Mouse (Mus musculus) liver, embryonic 15.5 days (tissue): ENCODE data around the gene Aspdh. TPM values are rescaled to one million over a fixed set of nuclear protein-coding genes. Genes with fewer than 3 reads are reported as not detected.

Source experiments
- ATAC-seq: fragments of 200-750 bp; cut with Nextera tagmentation; 2 replicates; pipeline ENCODE4 v1.8.0; 2017; ENCODE audit warnings: moderate number of reproducible peaks, mild to moderate bottlenecking, moderate library complexity; ENCODE audit not compliant: insufficient read depth
- H3K27ac ChIP-seq: fragments of 300-500 bp; sonication (generic); replicated peaks from 2 replicates; pipeline ENCODE4 v1.5.1; 2015; ENCODE audit warnings: mild to moderate bottlenecking, inconsistent platforms
- H3K27me3 ChIP-seq: fragments of 300-500 bp; sonication (generic); 2 replicates; pipeline ENCODE4 v1.6.1; 2015; ENCODE audit warnings: mild to moderate bottlenecking, inconsistent platforms
- H3K36me3 ChIP-seq: fragments of 300-500 bp; sonication (generic); replicated peaks from 2 replicates; pipeline ENCODE4 v1.6.1; 2015; ENCODE audit warnings: moderate library complexity, mild to moderate bottlenecking, inconsistent platforms
- H3K4me1 ChIP-seq: fragments of 300-500 bp; sonication (generic); replicated peaks from 2 replicates; pipeline ENCODE4 v1.6.1; 2015; ENCODE audit warnings: inconsistent platforms
- H3K4me2 ChIP-seq: fragments of 300-500 bp; sonication (generic); 2 replicates; pipeline ENCODE4 v1.6.1; 2015; ENCODE audit warnings: moderate library complexity, mild to moderate bottlenecking, inconsistent platforms
- H3K4me3 ChIP-seq: fragments of 300-500 bp; sonication (generic); replicated peaks from 2 replicates; pipeline ENCODE4 v1.5.1; 2015; ENCODE audit warnings: mild to moderate bottlenecking, inconsistent platforms
- H3K9ac ChIP-seq: fragments of 300-500 bp; sonication (generic); 2 replicates; pipeline ENCODE4 v1.6.1; 2015; ENCODE audit warnings: moderate library complexity, mild to moderate bottlenecking, inconsistent platforms
- H3K9me3 ChIP-seq: fragments of 300-500 bp; sonication (generic); replicated peaks from 2 replicates; pipeline ENCODE4 v1.6.1; 2016; ENCODE audit warnings: inconsistent platforms
- WGBS: fragments of 180-500 bp; shearing (Covaris S2); methylation state at CpG from one replicate; pipeline ENCODE4 v1.1.7; 2015; ENCODE audit warnings: mixed read lengths; ENCODE audit not compliant: insufficient replicate concordance; 5-methylcytosine and 5-hydroxymethylcytosine counted together
- polyA plus RNA-seq: library from polyadenylated mRNA; unstranded; fragments of >200 nt; fragmentation: Nextera tagmentation; extraction: Ambion mirVana; gene quantifications from 2 replicates; pipeline ENCODE4 v1.2.1, GENCODE M21; 2015

Gene Aspdh
- polyA plus RNA-seq, 1 experiment from 2014 or later: 14.3 TPM

- peaks cover 54% of the 10 kb centered on the region for H3K27me3 ChIP-seq
- H3K4me2 ChIP-seq: no peak overlapping the region
- H3K36me3 ChIP-seq: no peaks in the 10 kb centered on the region
- ATAC-seq: no peak
- no peak overlapping the region for H3K9ac ChIP-seq
- H3K27ac ChIP-seq: no peak overlapping the region
- whole genome bisulfite sequencing: 2% methylated on average over 3 of the region's 3 CpGs
- H3K4me1 ChIP-seq: peaks cover 8% of the 10 kb centered on the region
- H3K4me3 ChIP-seq: no peak overlapping the region
- no peaks in the 10 kb centered on the region for H3K9me3 ChIP-seq
Measured at GRCm38 (mm10) chr7:44453256-44453655, 11.9 kb upstream of the Aspdh start.

DNA sequence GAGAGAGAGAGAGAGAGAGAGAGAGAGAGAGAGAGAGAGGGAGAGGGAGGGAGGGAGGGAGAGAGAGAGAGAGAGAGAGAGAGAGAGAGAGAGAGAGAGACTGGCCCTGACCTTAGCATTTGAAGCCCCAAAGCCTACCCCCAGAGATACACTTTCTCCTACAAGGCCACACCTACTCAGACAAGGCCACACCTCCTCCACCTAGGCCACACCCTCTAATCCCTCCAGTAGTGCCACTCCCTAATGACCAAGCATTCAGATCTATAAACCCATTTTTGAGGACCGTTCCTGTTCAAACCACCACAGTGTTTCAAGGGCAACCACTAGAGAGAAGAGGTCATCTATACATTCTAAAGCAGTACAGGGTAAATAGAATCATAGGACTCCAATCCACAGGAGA, 8.9 kb upstream of the Aspdh start:
- Histone ChIP-seq H3K4me3 (no peak overlapping the region), H3K36me3 (no peaks in the 10 kb centered on the region), H3K27me3 (peaks cover 65% of the 10 kb centered on the region), H3K9ac (no peak overlapping the region), H3K27ac (no peak overlapping the region), H3K4me1 (peaks cover 8% of the 10 kb centered on the region), H3K4me2 (no peak overlapping the region), H3K9me3 (no peaks in the 10 kb centered on the region)
- 73% methylated on average over 1 of the region's 1 CpGs for WGBS
- ATAC-seq: no peak

GRCm38 (mm10) chr7:44460067-44460466, 5.1 kb upstream of the Aspdh start:
- Histone ChIP-seq H3K27ac (no peak overlapping the region), H3K27me3 (peaks cover 85% of the 10 kb centered on the region), H3K4me2 (no peak overlapping the region), H3K4me3 (no peak overlapping the region), H3K9me3 (no peaks in the 10 kb centered on the region), H3K9ac (no peak overlapping the region), H3K36me3 (no peaks in the 10 kb centered on the region), H3K4me1 (peaks cover 36% of the 10 kb centered on the region)
- ATAC-seq: no peak
- WGBS: 52% methylated on average over 6 of the region's 6 CpGs

DNA sequence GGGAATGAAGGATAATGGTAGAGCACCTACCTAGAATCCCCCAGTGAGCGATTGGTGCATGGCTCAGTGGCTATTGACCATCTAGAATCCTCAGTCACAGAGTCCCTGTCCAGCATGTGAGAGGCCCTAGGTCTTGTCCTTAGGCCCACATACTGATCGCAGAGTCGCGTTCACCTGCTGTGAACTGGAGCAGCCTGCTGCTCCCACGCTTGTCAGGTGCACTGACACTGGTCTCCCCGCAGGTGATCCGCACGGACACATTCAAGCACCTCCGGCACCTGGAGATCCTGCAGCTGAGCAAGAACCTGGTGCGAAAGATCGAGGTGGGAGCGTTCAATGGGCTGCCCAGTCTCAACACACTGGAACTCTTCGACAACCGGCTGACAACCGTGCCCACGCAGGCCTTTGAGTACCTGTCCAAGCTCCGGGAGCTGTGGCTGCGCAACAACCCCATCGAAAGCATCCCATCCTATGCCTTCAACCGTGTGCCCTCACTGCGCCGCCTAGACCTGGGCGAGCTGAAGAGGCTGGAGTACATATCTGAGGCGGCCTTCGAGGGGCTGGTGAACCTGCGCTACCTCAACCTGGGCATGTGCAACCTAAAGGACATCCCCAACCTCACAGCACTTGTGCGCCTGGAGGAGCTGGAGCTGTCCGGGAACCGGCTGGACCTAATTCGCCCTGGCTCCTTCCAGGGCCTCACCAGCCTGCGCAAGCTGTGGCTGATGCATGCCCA, 4.3 kb upstream of the Aspdh start:
- no peak overlapping the region for H3K27ac ChIP-seq
- H3K27me3 ChIP-seq: peaks cover 90% of the 10 kb centered on the region
- H3K9me3 ChIP-seq: no peaks in the 10 kb centered on the region
- H3K4me2 ChIP-seq: no peak overlapping the region
- WGBS: 59% methylated on average over 31 of the region's 31 CpGs
- peaks cover 44% of the 10 kb centered on the region for H3K4me1 ChIP-seq
- no peak overlapping the region for H3K4me3 ChIP-seq
- no peaks in the 10 kb centered on the region for H3K36me3 ChIP-seq
- ATAC-seq: no peak
- H3K9ac ChIP-seq: no peak overlapping the region

DNA sequence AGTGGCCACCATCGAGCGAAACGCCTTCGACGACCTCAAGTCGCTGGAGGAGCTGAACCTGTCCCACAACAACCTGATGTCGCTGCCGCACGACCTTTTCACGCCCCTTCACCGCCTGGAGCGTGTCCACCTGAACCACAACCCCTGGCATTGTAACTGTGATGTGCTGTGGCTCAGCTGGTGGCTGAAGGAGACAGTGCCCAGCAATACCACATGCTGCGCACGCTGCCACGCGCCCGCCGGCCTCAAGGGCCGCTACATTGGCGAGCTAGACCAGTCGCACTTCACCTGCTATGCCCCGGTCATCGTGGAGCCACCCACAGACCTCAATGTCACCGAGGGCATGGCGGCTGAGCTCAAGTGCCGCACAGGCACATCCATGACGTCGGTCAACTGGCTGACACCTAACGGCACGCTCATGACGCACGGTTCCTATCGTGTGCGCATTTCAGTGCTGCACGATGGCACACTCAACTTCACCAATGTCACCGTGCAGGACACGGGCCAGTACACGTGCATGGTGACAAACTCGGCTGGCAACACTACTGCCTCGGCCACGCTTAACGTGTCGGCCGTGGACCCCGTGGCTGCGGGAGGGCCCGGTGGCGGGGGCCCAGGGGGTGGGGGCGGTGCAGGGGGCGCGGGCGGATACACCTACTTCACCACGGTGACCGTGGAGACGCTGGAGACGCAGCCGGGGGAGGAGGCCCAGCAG, 3.5 kb upstream of the Aspdh start:
- no peak for ATAC-seq
- WGBS: 44% methylated on average over 57 of the region's 57 CpGs
- H3K9ac ChIP-seq: no peak overlapping the region

DNA sequence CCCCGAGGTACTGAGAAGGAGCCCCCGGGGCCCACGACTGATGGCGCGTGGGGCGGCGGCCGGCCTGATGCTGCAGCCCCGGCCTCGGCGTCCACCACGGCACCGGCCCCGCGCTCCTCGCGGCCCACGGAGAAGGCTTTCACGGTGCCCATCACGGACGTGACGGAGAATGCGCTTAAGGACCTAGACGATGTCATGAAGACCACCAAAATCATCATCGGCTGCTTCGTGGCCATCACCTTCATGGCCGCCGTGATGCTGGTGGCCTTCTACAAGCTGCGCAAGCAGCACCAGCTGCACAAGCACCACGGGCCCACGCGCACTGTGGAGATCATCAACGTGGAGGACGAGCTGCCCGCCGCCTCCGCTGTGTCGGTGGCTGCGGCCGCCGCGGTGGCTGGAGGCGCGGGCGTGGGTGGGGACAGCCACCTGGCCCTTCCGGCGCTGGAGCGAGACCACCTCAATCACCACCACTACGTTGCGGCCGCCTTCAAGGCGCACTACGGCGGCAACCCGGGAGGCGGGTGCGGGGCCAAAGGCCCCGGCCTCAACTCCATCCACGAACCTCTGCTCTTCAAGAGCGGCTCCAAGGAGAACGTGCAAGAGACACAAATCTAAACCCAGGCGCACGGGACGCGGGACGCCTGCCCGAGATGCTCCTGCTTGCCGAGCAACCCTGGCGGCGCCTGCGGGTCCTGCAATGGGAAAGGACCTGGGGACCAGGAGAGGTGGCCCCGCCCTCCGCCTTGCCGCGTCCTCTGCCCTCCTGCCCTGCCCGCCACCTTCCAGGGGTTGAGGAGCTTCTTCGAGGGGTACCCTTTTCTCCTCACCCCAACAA, 2.8 kb upstream of the Aspdh start:
- Histone ChIP-seq H3K36me3 (no peaks in the 10 kb centered on the region), H3K9ac (no peak overlapping the region), H3K27ac (no peak overlapping the region), H3K9me3 (no peaks in the 10 kb centered on the region), H3K27me3 (peaks cover 81% of the 10 kb centered on the region), H3K4me2 (no peak overlapping the region; the same call in 1 of the 2 replicates), H3K4me1 (peaks cover 51% of the 10 kb centered on the region), H3K4me3 (no peak overlapping the region)
- no peak for ATAC-seq
- 10% methylated on average over 77 of the region's 77 CpGs for WGBS

More for the DNA sequence above, 3.5 kb upstream of the Aspdh start:
- H3K36me3 ChIP-seq: no peaks in the 10 kb centered on the region
- H3K27ac ChIP-seq: no peak overlapping the region
- no peak overlapping the region for H3K4me3 ChIP-seq
- H3K27me3 ChIP-seq: peaks cover 88% of the 10 kb centered on the region
- no peak overlapping the region for H3K4me2 ChIP-seq
- H3K9me3 ChIP-seq: no peaks in the 10 kb centered on the region
- H3K4me1 ChIP-seq: peaks cover 47% of the 10 kb centered on the region

DNA sequence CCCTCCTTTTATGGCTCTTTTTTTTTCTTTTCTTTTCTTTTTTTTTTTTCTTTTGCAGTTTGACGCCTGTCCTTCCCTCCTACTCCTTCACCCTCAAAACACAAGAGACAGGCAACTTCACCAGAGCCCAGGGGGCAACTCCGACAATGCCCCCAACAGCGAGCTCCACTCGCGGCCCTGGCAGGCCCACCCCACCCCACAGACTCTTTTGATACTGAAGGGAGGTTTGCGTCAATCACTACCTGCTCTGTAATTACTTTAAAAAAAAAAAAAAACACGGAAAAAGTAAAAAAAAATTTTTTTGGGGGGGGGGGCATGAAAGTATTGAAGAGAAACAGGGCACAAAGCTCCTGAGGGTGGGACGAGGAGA, 2.1 kb upstream of the Aspdh start:
- no peak overlapping the region for H3K4me2 ChIP-seq
- H3K4me3 ChIP-seq: no peak overlapping the region
- WGBS: 24% methylated on average over 8 of the region's 8 CpGs
- H3K36me3 ChIP-seq: no peaks in the 10 kb centered on the region
- peaks cover 75% of the 10 kb centered on the region for H3K27me3 ChIP-seq
- no peaks in the 10 kb centered on the region for H3K9me3 ChIP-seq
- H3K4me1 ChIP-seq: peaks cover 54% of the 10 kb centered on the region
- no peak overlapping the region for H3K9ac ChIP-seq
- H3K27ac ChIP-seq: no peak overlapping the region
- no peak for ATAC-seq

- H3K27ac ChIP-seq: no peak overlapping the region
- WGBS: 73% methylated on average over 10 of the region's 10 CpGs
- no peak overlapping the region for H3K9ac ChIP-seq
- H3K36me3 ChIP-seq: no peaks in the 10 kb centered on the region; the same call in 1 of the 2 replicates
- peaks cover 59% of the 10 kb centered on the region for H3K4me1 ChIP-seq
- H3K9me3 ChIP-seq: no peaks in the 10 kb centered on the region
- no peak overlapping the region for H3K4me3 ChIP-seq
- H3K27me3 ChIP-seq: peaks cover 69% of the 10 kb centered on the region
- ATAC-seq: no peak
- H3K4me2 ChIP-seq: no peak overlapping the region
Measured at GRCm38 (mm10) chr7:44463556-44464225, 1.5 kb upstream of the Aspdh start.

GRCm38 (mm10) chr7:44464511-44464910, 680 bp upstream of the Aspdh start:
- Histone ChIP-seq H3K4me3 (no peak overlapping the region), H3K27ac (0 out of 2 replicates have a peak overlapping the region, but pooled peaks have one; percentile 24), H3K4me1 (peaks cover 67% of the 10 kb centered on the region), H3K4me2 (peak overlapping the region; percentile 44; the same call in 1 of the 2 replicates), H3K9ac (0 out of 2 replicates have a peak overlapping the region, but pooled peaks have one; percentile 12), H3K9me3 (no peaks in the 10 kb centered on the region), H3K36me3 (peaks cover 6% of the 10 kb centered on the region; the same call in 1 of the 2 replicates), H3K27me3 (peaks cover 61% of the 10 kb centered on the region)
- ATAC-seq: no peak
- 22% methylated on average over 4 of the region's 4 CpGs for WGBS

DNA sequence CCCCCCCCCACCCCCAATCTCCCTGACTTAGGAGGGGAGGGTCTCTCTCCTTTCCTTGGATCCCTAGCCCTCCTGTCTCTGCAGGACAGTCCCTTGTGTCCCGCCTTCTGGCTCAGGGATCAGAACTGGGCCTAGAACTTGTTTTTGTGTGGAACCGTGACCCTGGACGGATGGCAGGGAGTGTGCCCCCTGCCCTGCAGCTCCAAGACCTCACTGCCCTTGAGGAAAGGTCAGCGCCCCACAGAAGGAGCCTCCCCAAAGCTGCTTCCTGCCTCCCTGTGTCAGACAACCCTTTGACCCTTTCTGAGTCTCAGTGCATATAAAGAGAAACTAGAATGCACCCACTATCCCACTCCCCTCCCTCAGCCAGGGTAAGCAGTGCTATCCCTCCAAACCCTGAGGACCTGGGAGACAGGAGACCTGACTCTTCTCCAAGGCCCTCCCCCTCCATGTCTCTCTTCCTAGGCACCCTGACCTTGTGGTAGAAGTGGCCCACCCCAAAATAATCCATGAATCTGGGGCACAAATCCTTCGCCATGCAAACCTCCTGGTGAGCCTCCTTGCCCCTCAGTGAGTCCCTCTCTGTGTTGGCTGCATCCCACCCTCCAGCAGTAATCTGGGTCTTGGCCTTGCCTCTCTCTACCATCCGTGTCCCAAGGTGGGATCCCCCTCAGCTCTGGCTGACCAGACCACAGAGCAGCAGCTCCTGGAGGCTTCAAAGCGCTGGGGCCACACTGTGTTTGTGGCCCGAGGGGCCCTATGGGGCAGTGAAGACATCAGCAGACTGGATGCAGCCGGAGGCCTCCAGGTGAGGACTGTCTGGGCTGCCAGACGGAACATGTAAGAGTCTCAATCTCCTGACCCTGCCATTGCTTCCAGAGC, 1.1 kb downstream of the Aspdh start:
- WGBS: 74% methylated on average over 10 of the region's 10 CpGs
- H3K4me2 ChIP-seq: peak overlapping the region; percentile 84
- peaks cover 85% of the 10 kb centered on the region for H3K4me1 ChIP-seq
- no peak overlapping the region; the same call in 1 of the 2 replicates for H3K9ac ChIP-seq
- no peak for ATAC-seq
- H3K36me3 ChIP-seq: peaks cover 23% of the 10 kb centered on the region
- peaks cover 43% of the 10 kb centered on the region for H3K27me3 ChIP-seq
- no peaks in the 10 kb centered on the region for H3K9me3 ChIP-seq
- no peak overlapping the region for H3K4me3 ChIP-seq
- 0 out of 2 replicates have a peak overlapping the region, but pooled peaks have one; percentile 93 for H3K27ac ChIP-seq
